Mouse (Mus musculus) monocyte, adult 2 months (primary cell): ENCODE data around the gene Rab43.
"Not testable (repeated sequence)": the region's sequence is repeated elsewhere in the genome, so short reads cannot be mapped to it uniquely, and the experiment has no call there.

ENCODE experiments used
- DNase-seq, 2 experiments: peaks; one replicate each; pipeline ENCODE4 v3.0.0; 2022; ENCODE audit warnings: low spot score in 2 of 2, low read depth in 1 of 2

The Rab43 gene

GRCm38 (mm10) chr6:87787108-87787890 is 24.7 kb downstream of the Rab43 start:
- DNase-seq: no peak

DNA sequence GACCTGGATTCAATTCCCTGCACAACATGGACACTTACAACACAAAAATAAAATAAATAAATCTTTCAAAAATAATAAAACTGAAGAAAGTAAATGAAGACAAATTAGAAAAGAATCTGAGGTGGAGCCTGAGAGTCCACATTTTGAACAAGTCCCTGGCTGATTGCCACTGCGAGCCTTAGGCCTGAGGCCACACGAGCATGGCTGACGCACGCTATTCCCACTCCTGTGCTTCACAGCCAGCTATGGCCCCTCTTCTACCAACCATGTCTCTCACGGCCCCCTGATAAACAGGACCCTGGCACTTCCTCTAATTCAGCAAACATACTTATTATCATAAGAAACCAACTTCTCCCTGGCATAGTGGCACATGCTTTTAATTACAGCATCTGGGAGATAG is 25.3 kb downstream of the Rab43 start:
- no peak for DNase-seq

GRCm38 (mm10) chr6:87784033-87784432 is 27.9 kb downstream of the Rab43 start:
- no peak for DNase-seq

- DNase-seq: no peak
Measured at GRCm38 (mm10) chr6:87780546-87781301, 31.2 kb downstream of the Rab43 start.

- DNase-seq: no peak
Measured at GRCm38 (mm10) chr6:87779174-87780165, 32.5 kb downstream of the Rab43 start.

DNA sequence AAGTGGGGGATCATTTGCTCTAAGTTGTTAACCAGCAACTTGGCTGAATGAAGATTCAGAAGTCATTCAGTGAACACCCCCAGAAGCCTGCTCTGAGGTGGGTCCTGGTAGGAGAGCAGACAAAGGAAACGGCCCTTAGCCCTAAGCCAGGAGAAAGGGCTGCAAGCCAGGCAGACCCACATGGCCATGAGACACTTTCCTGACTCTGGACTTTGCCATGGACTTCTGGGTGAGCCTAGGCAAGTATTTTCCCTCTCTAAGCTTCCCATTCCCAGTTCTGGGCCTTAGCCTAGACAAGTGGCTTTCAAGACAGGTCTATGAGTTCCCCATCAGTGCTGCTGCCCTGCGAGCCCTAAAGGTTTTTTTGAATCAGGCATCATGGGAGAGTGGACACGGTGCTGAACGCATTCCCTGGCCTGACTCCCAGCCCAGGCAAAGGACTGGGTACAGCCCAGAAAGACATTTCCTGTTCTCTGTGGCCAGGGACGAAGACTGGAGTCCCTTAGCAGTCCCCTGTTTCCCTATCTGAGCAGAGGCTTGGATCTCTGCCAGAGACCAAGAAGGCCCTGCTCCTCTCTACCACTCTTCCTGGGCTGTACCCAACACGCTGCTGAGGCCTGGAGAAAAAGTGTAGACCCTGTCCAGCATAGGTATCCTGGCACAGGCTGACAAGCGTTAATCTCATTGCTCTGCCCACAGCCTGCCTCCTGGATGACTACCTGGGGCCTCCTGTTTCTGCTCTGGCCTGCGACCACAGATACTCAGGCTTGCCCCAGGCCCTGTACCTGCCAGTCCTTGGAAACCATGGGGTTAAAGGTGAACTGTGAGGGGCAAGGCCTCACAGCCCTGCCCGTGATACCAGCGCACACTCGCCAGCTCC is 33.4 kb downstream of the Rab43 start:
- no peak for DNase-seq

DNA sequence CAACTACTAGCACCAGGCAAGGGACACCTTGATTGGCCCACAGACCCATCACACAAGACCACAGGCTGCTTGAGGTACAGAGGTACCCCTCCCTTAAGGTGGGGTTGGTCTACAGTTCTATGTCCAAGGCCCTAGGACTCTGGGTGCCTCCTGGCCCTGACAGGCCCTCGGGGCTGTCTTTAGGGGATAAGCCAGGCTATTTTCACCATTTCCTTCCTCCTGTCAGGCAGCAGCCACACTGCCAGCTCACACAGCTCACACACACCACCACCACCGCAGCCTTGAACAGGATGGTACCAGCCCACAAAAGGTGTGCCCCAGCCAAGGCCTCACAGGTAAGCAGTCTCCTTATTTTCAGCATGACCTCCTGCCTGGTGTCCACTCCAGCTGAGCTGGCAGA is 34.1 kb downstream of the Rab43 start, which contains the start of gene Gp9:
Gene Gp9 (plus strand): TSS at position 231 of the 400 bp plus-strand sequence.
- no peak for DNase-seq

DNA sequence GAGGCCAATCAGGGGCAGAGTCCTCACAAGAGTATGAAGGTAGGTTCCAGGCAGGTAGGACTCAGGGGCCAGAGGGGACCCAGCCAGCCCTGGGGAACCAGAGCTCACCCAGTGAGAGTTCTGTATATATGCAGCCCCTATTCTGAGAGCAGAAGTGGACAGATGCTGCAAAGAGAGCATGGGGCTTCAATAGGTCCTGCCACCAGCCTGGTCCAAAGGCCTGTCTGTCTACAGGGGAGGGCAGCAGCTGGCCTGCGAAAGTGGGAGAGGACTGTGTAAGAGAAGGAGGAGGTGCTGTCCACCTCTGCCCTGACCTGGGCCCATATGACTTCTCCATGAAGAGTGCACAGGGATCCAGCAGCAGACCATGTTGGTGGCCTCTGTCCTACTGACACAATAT is 35.3 kb downstream of the Rab43 start:
- DNase-seq: no peak

DNA sequence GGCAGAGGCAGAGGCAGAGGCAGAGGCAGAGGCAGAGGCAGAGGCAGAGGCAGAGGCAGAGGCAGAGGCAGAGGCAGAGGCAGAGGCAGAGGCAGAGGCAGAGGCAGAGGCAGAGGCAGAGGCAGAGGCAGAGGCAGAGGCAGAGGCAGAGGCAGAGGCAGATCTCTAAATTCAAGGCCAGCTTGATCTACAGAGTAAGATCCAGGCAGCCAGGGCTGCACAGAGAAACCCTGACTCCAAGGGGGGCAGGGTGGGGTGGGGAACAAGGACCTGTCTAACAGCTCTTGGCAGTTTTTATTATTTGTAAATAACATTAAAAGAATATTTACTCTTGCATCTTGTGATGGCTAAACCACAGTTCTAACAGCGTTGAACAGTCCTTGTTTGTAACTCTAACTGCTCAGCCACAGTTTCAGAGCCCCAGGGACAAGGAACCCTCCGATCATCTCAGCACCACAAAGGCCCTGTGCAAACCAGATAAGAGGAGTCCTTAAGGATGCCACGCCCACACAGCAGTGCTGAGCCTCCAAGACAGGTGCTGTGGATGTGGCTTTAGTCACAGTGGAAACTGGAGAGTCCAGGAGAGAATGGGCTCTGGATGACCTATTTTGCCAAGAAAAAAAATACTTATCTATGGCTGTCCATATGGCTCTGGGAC is 36.2 kb downstream of the Rab43 start:
- DNase-seq: no peak

DNA sequence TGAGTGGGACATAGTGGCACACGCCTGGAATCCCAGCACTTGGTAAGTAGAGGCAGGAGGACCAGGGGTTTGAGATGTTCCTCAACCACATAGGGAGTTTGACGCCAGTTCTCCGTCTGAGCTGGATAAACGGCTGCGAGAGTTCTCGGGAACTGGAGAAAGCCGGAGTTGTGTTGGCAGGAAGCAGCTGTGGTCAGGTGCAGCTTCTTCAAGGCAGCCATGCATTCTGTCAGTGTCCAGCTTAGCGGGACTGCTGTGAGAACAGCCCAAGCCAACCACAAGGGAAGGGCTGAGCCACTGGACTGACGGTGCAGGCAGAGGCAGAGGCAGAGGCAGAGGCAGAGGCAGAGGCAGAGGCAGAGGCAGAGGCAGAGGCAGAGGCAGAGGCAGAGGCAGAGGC is 37.1 kb downstream of the Rab43 start:
- no peak for DNase-seq

GRCm38 (mm10) chr6:87774466-87774865 is 37.5 kb downstream of the Rab43 start:
- no peak for DNase-seq

GRCm38 (mm10) chr6:87770626-87771025 is 41.3 kb downstream of the Rab43 start:
- DNase-seq: no peak

GRCm38 (mm10) chr6:87764296-87764695 is 47.7 kb downstream of the Rab43 start:
- not testable (repeated sequence) for DNase-seq

GRCm38 (mm10) chr6:87763376-87764280 is 48.3 kb downstream of the Rab43 start:
- no peak for DNase-seq

- DNase-seq: no peak
Measured at GRCm38 (mm10) chr6:87762161-87762560, 49.8 kb downstream of the Rab43 start.

GRCm38 (mm10) chr6:87759850-87760249 is 52.1 kb downstream of the Rab43 start:
- DNase-seq: no peak

DNA sequence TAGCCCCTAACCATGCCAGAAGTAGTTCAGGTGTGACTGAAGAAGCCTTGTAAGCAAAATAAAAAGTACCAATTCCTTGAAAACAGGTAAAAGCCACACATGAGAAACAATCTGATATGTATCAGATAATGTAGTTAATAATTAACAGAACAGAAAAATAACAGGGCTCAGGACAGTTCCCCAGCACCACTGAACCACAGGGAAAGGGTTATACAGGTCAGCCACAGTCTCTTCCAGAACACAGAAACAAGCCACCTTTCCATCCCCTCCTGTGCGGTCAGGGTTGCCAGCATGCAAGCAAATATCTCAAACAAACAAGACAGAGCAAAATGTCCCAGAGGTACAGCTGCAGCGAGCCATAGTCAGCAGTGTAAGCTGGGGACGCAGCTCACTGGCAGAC is 52.6 kb downstream of the Rab43 start:
- no peak for DNase-seq

- DNase-seq: no peak
Measured at GRCm38 (mm10) chr6:87756896-87757295, 55.1 kb downstream of the Rab43 start.

- DNase-seq: no peak
Measured at GRCm38 (mm10) chr6:87755196-87755595, 56.8 kb downstream of the Rab43 start.
